Mouse (Mus musculus) heart, embryonic 12.5 days (tissue): ENCODE data around the gene Scn8a. TPM values are rescaled to one million over a fixed set of nuclear protein-coding genes. Genes with fewer than 3 reads are reported as not detected.

Experiments
- ATAC-seq: fragments of 200-750 bp; cut with Nextera tagmentation; 2 replicates; pipeline ENCODE4 v1.8.0; 2017; ENCODE audit warnings: moderate TSS enrichment, moderate library complexity; ENCODE audit not compliant: insufficient number of reproducible peaks, low FRiP score
- H3K27ac ChIP-seq: fragments of 300-500 bp; sonication (generic); 2 replicates; pipeline ENCODE4 v1.5.1; 2016; ENCODE audit warnings: mild to moderate bottlenecking, moderate library complexity; ENCODE audit not compliant: poor library complexity, severe bottlenecking
- H3K27me3 ChIP-seq: fragments of 300-500 bp; sonication (generic); replicated peaks from 2 replicates; pipeline ENCODE4 v1.6.1; 2016; ENCODE audit warnings: mild to moderate bottlenecking, moderate library complexity
- H3K36me3 ChIP-seq: fragments of 300-500 bp; sonication (generic); 2 replicates; pipeline ENCODE4 v1.6.1; 2016; ENCODE audit warnings: mild to moderate bottlenecking, moderate library complexity
- H3K4me1 ChIP-seq: fragments of 300-500 bp; sonication (generic); replicated peaks from 2 replicates; pipeline ENCODE4 v1.6.1; 2016; ENCODE audit warnings: mild to moderate bottlenecking
- H3K4me2 ChIP-seq: fragments of 300-500 bp; sonication (generic); 2 replicates; pipeline ENCODE4 v1.6.1; 2016; ENCODE audit warnings: mild to moderate bottlenecking, moderate library complexity
- H3K4me3 ChIP-seq: fragments of 300-500 bp; sonication (generic); 2 replicates; pipeline ENCODE4 v1.5.1; 2016; ENCODE audit warnings: mild to moderate bottlenecking
- H3K9ac ChIP-seq: fragments of 300-500 bp; sonication (generic); 2 replicates; pipeline ENCODE4 v1.6.1; 2016; ENCODE audit warnings: mild to moderate bottlenecking, moderate library complexity
- H3K9me3 ChIP-seq: fragments of 300-500 bp; sonication (generic); replicated peaks from 2 replicates; pipeline ENCODE4 v1.6.1; 2016; ENCODE audit warnings: mild to moderate bottlenecking, moderate library complexity
- WGBS: fragments of 180-500 bp; shearing (Covaris S2); methylation state at CpG from one replicate; pipeline ENCODE4 v1.1.7; 2016; 5-methylcytosine and 5-hydroxymethylcytosine counted together
- polyA plus RNA-seq: library from polyadenylated mRNA; unstranded; fragments of >200 nt; fragmentation: Nextera tagmentation; extraction: Ambion mirVana; gene quantifications from 2 replicates; pipeline ENCODE4 v1.2.1, GENCODE M21; 2016

Scn8a gene
- polyA plus RNA-seq, 1 experiment from 2014 or later, result 0.69 TPM

DNA sequence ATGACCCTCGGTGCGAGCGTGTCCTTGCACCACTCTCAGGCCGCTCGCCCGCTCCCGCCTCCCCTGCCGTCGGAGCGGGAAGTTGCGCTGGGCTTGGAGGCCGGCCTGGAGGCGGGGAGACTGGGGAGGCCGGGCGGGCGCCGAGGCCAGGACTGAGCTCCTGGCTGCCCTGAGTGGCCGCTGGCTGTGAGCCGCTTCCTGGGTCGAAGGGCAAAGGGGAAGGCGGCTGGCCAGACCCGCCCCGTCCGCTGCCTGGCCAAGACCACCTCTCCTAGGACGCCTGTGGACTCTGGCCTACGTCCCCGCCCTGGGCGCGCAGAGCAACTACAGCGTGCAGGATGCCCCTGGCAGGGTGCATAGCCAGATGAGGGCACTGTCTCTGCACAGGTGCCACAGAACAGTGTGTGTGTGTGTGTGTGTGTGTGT, 209.1 kb downstream of the Scn8a start:
- peak overlapping the region; percentile 95 for H3K4me2 ChIP-seq
- H3K27ac ChIP-seq, result peak overlapping the region; percentile 81; the same call in 1 of the 2 replicates
- no peaks in the 10 kb centered on the region for H3K36me3 ChIP-seq
- H3K4me1 ChIP-seq, result peaks cover 45% of the 10 kb centered on the region
- peaks cover 10% of the 10 kb centered on the region; the same call in 1 of the 2 replicates for H3K27me3 ChIP-seq
- peak overlapping the region; percentile 86 for H3K9ac ChIP-seq
- WGBS, result under 1% methylated on average over 27 of the region's 30 CpGs
- peak overlapping the region; percentile 94 for H3K4me3 ChIP-seq
- ATAC-seq, result peak; percentile 73
- no peaks in the 10 kb centered on the region for H3K9me3 ChIP-seq

DNA sequence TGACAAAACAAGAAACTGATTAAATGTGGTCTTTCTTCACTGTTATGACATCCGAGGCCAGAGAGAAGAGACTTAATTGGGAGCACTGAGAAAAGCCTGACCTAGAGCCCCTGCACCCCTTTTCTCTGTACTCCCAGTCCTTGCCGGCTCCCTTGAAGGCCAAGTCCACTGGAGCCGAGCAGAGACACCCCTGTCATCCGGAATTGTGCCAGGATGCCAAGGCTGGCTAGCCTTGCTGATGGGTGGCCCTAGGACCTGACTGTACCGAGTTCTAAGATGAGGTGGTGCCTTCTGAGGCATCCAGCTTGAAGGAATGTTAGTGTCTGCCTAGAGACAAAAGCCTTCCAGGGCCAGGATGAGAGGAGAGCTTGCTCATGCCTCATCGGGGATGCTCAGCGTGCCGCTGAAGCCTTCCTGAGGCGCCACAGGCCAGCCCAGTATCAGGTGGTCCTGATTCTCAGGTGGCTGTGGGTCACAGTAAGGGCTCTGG, 210.4 kb downstream of the Scn8a start:
- Histone ChIP-seq H3K4me2 (no peak overlapping the region), H3K9ac (no peak overlapping the region), H3K4me1 (peaks cover 44% of the 10 kb centered on the region), H3K9me3 (no peaks in the 10 kb centered on the region), H3K4me3 (no peak overlapping the region), H3K36me3 (no peaks in the 10 kb centered on the region), H3K27ac (no peak overlapping the region), H3K27me3 (peaks cover 10% of the 10 kb centered on the region; the same call in 1 of the 2 replicates)
- 74% methylated on average over 9 of the region's 9 CpGs for WGBS
- no peak for ATAC-seq

DNA sequence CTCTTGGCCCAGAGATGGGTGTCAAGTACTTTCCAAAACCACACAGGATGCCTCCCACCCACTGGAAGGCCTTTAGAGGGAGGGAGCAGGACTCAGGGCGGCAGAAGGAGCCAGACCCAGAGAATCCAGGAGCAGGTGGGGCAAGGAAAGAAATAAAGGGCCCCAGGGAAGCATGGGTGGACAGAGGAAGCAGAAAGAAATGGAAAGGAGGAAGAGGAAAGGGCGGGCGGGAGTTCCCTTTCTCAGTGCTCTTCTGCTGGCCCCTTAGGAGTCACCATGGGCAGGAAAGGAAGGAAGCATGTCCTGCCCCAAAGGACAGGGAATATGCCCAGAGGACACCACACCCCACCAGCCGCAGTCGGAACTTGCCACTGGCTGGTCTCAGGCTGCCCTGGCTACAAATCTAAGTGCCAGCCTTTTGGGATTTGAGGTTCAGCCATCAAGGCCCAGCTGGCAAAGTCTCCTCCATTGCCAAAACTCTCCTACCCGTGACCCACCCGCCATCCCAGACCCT, 211.4 kb downstream of the Scn8a start:
- Histone ChIP-seq H3K36me3 (no peaks in the 10 kb centered on the region), H3K4me2 (no peak overlapping the region), H3K9ac (no peak overlapping the region), H3K4me1 (peaks cover 33% of the 10 kb centered on the region), H3K9me3 (no peaks in the 10 kb centered on the region), H3K27ac (no peak overlapping the region), H3K27me3 (peaks cover 8% of the 10 kb centered on the region; the same call in 1 of the 2 replicates), H3K4me3 (no peak overlapping the region)
- ATAC-seq, result no peak
- WGBS, result 72% methylated on average over 7 of the region's 7 CpGs

DNA sequence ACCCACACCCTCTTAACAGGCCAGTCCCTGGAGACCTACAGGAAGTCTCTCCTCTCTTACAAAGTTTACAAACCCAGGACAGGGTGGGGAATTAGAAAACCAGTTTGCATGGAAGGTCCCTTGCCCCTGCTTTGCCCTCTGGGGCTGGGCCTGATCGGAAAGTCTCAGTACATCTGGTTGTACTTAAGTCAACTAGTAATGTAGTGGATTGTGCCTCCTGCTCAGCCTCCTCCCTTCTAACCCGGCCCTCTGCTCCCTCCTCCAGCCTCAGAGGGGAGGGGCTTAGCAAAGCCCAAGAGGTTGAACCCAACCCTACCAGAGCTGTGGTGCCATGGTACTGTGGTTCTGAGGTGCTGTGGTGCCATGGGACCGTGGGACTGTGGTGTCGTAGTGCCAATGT, 212.6 kb downstream of the Scn8a start:
- Histone ChIP-seq H3K4me1 (peaks cover 22% of the 10 kb centered on the region), H3K27me3 (no peaks in the 10 kb centered on the region), H3K9me3 (no peaks in the 10 kb centered on the region), H3K27ac (no peak overlapping the region), H3K4me3 (no peak overlapping the region), H3K9ac (no peak overlapping the region), H3K36me3 (no peaks in the 10 kb centered on the region), H3K4me2 (no peak overlapping the region)
- WGBS, result 54% methylated on average over 4 of the region's 4 CpGs
- no peak for ATAC-seq

DNA sequence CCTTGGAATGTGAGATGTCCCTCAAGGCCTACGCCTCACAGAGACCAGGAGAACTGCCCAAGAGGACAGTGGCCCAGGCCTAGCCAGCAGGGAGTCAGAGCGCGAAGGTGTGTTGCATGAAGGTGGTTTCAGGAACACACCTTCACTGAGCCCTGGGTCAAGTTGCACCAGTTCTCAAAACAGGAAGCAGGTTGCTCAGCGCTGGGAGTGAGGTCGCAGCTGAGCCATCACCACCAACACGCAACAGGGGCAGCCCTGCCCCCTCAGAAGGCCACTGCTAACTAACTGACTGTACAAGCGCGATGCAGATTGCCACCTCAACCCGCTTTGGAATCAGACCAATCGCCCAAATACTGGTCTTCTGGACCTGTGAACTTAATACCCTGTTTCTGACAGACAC, 214.8 kb downstream of the Scn8a start:
- 70% methylated on average over 10 of the region's 10 CpGs for WGBS
- no peak overlapping the region for H3K9ac ChIP-seq
- H3K9me3 ChIP-seq, result no peaks in the 10 kb centered on the region

DNA sequence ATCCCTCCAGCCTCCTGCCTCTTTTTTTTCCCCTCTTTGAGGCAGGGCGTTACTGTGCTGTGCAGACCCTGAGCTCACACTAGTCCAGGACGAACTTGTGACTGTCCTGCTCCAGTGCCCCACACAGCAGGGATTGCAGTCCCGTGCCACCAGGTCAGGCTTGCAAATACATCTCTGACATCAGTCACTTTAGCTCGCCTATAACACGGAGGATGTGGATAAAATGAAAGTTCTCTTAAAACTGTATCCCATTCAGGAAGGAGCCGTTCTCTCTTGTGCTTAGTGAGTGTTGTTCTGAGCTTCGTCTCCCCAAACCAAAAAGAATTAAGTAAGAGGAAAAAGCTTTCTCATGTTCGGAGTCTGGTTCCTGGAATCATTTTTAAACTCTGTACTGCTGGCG, 216.8 kb downstream of the Scn8a start:
- 77% methylated on average over 9 of the region's 9 CpGs for WGBS
- Histone ChIP-seq H3K4me2 (no peak overlapping the region), H3K9ac (no peak overlapping the region), H3K36me3 (no peaks in the 10 kb centered on the region), H3K4me1 (peaks cover 6% of the 10 kb centered on the region; the same call in 1 of the 2 replicates), H3K9me3 (no peaks in the 10 kb centered on the region), H3K27ac (no peak overlapping the region), H3K27me3 (0 out of 2 replicates have a peak, but pooled peaks cover 4% of the 10 kb centered on the region), H3K4me3 (no peak overlapping the region)
- no peak for ATAC-seq

More for the DNA sequence above, 214.8 kb downstream of the Scn8a start:
- Histone ChIP-seq H3K4me1 (peaks cover 8% of the 10 kb centered on the region; the same call in 1 of the 2 replicates), H3K4me2 (no peak overlapping the region), H3K4me3 (no peak overlapping the region), H3K36me3 (no peaks in the 10 kb centered on the region), H3K27me3 (no peaks in the 10 kb centered on the region), H3K27ac (no peak overlapping the region)
- no peak for ATAC-seq

DNA sequence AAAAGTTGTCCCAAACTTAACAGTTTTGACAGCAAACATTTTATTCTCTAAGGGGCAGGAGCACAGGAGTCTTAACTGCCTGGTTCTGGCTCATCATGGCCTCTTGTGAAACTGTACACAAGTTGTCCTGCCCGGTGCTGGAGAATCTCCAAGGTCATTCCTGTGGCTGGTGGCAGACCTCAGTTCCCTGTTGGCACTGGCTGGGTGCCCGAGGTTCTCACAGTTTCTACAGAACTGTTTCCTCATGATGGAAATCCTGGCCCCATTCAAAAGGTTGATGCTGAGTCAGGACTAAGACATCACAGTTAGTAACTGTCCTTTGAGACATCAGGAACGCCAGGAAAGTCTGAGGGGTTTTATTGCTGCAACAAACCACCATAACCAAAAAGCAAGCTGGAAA, 217.3 kb downstream of the Scn8a start:
- H3K36me3 ChIP-seq, result no peaks in the 10 kb centered on the region
- 69% methylated on average over 3 of the region's 3 CpGs for WGBS
- H3K27ac ChIP-seq, result no peak overlapping the region

DNA sequence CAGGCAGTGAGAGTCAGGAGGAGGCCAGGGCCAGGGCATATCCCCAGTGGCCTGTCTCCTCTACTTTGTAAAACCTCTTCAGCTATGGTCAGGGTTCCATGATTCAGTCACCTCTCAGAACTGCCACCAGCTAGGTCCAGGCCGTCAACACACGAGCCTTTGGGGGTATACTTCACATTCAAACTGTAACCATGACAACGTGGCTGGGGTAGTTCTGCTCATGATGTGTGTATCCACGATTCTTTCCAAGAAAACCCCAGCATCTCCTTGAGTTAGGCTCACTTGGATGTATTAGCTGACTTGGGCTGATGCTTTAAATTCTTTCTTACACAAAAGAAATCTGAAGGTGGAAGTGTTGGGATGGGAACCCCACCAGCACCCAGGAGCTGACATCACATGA, 218.6 kb downstream of the Scn8a start:
- 75% methylated on average over 4 of the region's 4 CpGs for WGBS
- no peak for ATAC-seq
- no peak overlapping the region for H3K27ac ChIP-seq

More for the DNA sequence above, 217.3 kb downstream of the Scn8a start:
- H3K4me2 ChIP-seq, result no peak overlapping the region
- H3K9me3 ChIP-seq, result no peaks in the 10 kb centered on the region
- peaks cover 5% of the 10 kb centered on the region; the same call in 1 of the 2 replicates for H3K4me1 ChIP-seq
- ATAC-seq, result no peak
- H3K27me3 ChIP-seq, result 0 out of 2 replicates have a peak, but pooled peaks cover 8% of the 10 kb centered on the region
- H3K9ac ChIP-seq, result no peak overlapping the region
- H3K4me3 ChIP-seq, result no peak overlapping the region

DNA sequence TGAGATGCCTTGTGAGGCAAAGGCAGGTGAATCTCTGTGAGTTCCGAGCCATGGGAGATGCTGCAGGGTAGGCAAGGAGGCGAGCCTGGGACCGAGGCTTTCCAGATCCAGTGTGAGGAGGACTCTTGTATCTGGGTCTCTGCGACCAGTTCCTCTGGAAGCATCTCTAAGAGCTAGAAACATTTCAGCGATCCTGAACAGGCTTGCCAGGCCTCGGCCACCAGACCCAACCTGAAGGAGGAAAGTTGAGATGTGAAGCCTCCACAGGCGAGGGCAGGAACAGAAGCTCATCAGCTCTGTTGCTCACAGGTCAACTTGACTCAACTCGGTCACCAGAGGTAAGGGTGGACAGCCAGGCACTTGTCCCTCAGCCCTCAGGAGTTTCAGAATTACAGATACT, 221.9 kb downstream of the Scn8a start:
- 84% methylated on average over 8 of the region's 8 CpGs for WGBS
- no peaks in the 10 kb centered on the region for H3K36me3 ChIP-seq
- 0 out of 2 replicates have a peak, but pooled peaks cover 13% of the 10 kb centered on the region for H3K27me3 ChIP-seq
- no peak overlapping the region for H3K27ac ChIP-seq
- H3K4me3 ChIP-seq, result no peak overlapping the region
- H3K9ac ChIP-seq, result no peak overlapping the region
- no peak overlapping the region for H3K4me2 ChIP-seq
- H3K4me1 ChIP-seq, result peaks cover 15% of the 10 kb centered on the region; the same call in 1 of the 2 replicates
- no peaks in the 10 kb centered on the region for H3K9me3 ChIP-seq
- no peak for ATAC-seq

More for the DNA sequence above, 218.6 kb downstream of the Scn8a start:
- Histone ChIP-seq H3K9ac (no peak overlapping the region), H3K4me2 (no peak overlapping the region), H3K4me1 (0 out of 2 replicates have a peak, but pooled peaks cover 11% of the 10 kb centered on the region), H3K36me3 (no peaks in the 10 kb centered on the region), H3K4me3 (no peak overlapping the region), H3K27me3 (0 out of 2 replicates have a peak, but pooled peaks cover 13% of the 10 kb centered on the region), H3K9me3 (no peaks in the 10 kb centered on the region)

DNA sequence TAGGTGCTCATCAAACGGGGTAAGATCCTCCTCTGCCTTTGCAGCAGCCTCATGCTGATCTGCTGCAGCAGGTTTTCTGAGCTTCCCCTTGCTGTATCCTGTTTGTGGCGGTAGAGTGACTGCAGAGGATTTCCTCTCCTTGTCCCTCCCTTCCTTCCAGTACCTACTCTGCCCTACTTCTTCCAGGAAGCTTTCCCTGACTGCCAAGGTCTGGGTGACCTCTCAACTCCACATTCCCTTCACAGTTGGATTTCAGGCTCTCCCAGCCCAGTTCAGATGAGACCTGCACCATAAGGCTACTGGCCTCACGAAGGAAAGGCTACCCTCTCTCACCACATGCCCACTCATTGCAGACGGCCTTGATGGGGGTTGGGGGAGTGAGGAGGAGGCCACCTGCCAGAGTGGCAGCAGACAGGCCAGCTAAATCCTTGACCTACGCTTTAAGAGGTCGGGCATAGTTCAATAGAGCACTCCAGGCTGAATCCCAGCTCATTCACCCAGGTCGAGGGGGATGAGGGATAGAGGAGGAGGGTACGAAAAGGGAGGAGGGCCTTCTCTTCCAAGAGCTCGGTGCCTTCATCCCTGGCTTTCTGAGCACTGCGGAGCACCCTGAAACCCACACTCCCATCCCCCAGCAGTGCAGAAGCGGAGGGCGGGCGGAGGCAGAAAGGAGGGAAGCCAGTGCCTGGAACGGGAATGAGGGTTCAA, 222.6 kb downstream of the Scn8a start:
- 0 out of 2 replicates have a peak, but pooled peaks have one; percentile 20 for ATAC-seq
- H3K9ac ChIP-seq, result no peak overlapping the region
- peaks cover 15% of the 10 kb centered on the region; the same call in 1 of the 2 replicates for H3K4me1 ChIP-seq
- 0 out of 2 replicates have a peak, but pooled peaks cover 14% of the 10 kb centered on the region for H3K27me3 ChIP-seq
- H3K9me3 ChIP-seq, result no peaks in the 10 kb centered on the region
- H3K4me2 ChIP-seq, result no peak overlapping the region
- H3K27ac ChIP-seq, result no peak overlapping the region
- no peaks in the 10 kb centered on the region for H3K36me3 ChIP-seq
- WGBS, result 39% methylated on average over 14 of the region's 14 CpGs
- H3K4me3 ChIP-seq, result no peak overlapping the region
